Mouse (Mus musculus) hindbrain, embryonic 11.5 days (tissue): ENCODE measurements around the gene Slc16a6. TPM values are rescaled to one million over a fixed set of nuclear protein-coding genes. Genes with fewer than 3 reads are reported as not detected.

Source experiments
- ATAC-seq: fragments of 200-750 bp; cut with Nextera tagmentation; 2 replicates; pipeline ENCODE4 v1.8.0; 2017; ENCODE audit warnings: mild to moderate bottlenecking, moderate TSS enrichment, moderate library complexity; ENCODE audit not compliant: low FRiP score
- DNase-seq: peaks from one replicate; pipeline ENCODE4 v3.0.0-alpha.2; 2015; ENCODE audit warnings: low spot score
- H3K27ac ChIP-seq: fragments of 300-500 bp; sonication (generic); 2 replicates; pipeline ENCODE4 v1.5.1; 2014; ENCODE audit warnings: mild to moderate bottlenecking, low read depth, low read length
- H3K27me3 ChIP-seq: fragments of 300-500 bp; sonication (generic); 2 replicates; pipeline ENCODE4 v1.6.1; 2014; ENCODE audit warnings: mild to moderate bottlenecking, low read length, moderate library complexity, mixed read lengths; ENCODE audit not compliant: control insufficient read depth, insufficient read depth
- H3K36me3 ChIP-seq: fragments of 300-500 bp; sonication (generic); 2 replicates; pipeline ENCODE4 v1.6.1; 2014; ENCODE audit warnings: mild to moderate bottlenecking, low read length, moderate library complexity, mixed read lengths; ENCODE audit not compliant: control insufficient read depth, insufficient read depth
- H3K4me1 ChIP-seq: fragments of 300-500 bp; sonication (generic); replicated peaks from 2 replicates; pipeline ENCODE4 v1.6.1; 2014; ENCODE audit warnings: low read length, mixed read lengths; ENCODE audit not compliant: control insufficient read depth, insufficient read depth
- H3K4me2 ChIP-seq: fragments of 300-500 bp; sonication (generic); replicated peaks from 2 replicates; pipeline ENCODE4 v1.6.1; 2014; ENCODE audit warnings: mild to moderate bottlenecking, low read depth, low read length
- H3K4me3 ChIP-seq: fragments of 300-500 bp; sonication (generic); 2 replicates; pipeline ENCODE4 v1.5.1; 2014; ENCODE audit warnings: low read depth, low read length
- H3K9ac ChIP-seq: fragments of 300-500 bp; sonication (generic); 2 replicates; pipeline ENCODE4 v1.6.1; 2014; ENCODE audit warnings: low read depth, low read length
- H3K9me3 ChIP-seq: fragments of 300-500 bp; sonication (generic); 2 replicates; pipeline ENCODE4 v1.6.1; 2016; ENCODE audit warnings: low read length; ENCODE audit not compliant: control insufficient read depth
- WGBS: fragments of 180-500 bp; shearing (Covaris S2); extraction: QIAGEN DNeasy Blood & Tissue Kit; methylation state at CpG from one replicate; pipeline ENCODE4 v1.1.7; 2014; 5-methylcytosine and 5-hydroxymethylcytosine counted together
- polyA plus RNA-seq: library from polyadenylated mRNA; unstranded; fragments of >200 nt; fragmentation: Nextera tagmentation; extraction: Ambion mirVana; gene quantifications from 2 replicates; pipeline ENCODE4 v1.2.1, GENCODE M21; 2014

Slc16a6 gene
- polyA plus RNA-seq, 1 experiment from 2014 or later = 6.0 TPM

DNA sequence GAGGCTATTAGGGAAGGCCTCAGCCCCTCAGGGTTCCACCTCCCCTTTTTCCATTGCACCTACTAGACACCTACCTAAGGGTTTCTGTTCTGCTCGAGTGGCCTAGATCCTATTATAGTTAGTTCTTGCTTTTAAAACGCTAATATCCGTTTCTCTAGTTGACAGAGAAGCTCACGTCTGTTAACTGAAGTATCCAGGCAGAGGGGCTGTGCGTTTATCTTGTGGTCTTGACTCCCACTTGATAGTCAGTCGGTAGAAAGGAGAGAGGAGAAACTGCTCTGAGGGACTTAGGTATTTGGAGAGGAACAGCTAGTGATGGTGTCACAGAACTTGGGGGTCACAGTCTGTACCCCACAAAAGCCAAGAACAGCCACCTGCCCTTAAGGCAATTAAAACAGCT, 3.3 kb upstream of the Slc16a6 start:
- no peak overlapping the region for H3K9ac ChIP-seq
- H3K36me3 ChIP-seq = no peaks in the 10 kb centered on the region
- H3K9me3 ChIP-seq = no peaks in the 10 kb centered on the region
- H3K27me3 ChIP-seq = no peaks in the 10 kb centered on the region
- no peak overlapping the region for H3K4me2 ChIP-seq
- H3K4me1 ChIP-seq = peaks cover 4% of the 10 kb centered on the region; the same call in 1 of the 2 replicates
- ATAC-seq = no peak
- H3K27ac ChIP-seq = peak overlapping the region; percentile 60
- DNase-seq = no peak
- WGBS = 38% methylated on average over 6 of the region's 6 CpGs
- no peak overlapping the region for H3K4me3 ChIP-seq

- WGBS = 16% methylated on average over 2 of the region's 2 CpGs
- ATAC-seq (peak; percentile 47), DNase-seq (peak; percentile 56)
- no peaks in the 10 kb centered on the region for H3K36me3 ChIP-seq
- no peaks in the 10 kb centered on the region for H3K27me3 ChIP-seq
- peaks cover 4% of the 10 kb centered on the region; the same call in 1 of the 2 replicates for H3K4me1 ChIP-seq
- H3K27ac ChIP-seq = peak overlapping the region; percentile 60
- no peak overlapping the region for H3K4me3 ChIP-seq
- no peaks in the 10 kb centered on the region for H3K9me3 ChIP-seq
- no peak overlapping the region for H3K4me2 ChIP-seq
- no peak overlapping the region for H3K9ac ChIP-seq
Observed at GRCm38 (mm10) chr11:109476241-109476640, 2.8 kb upstream of the Slc16a6 start.

- H3K36me3 ChIP-seq = no peaks in the 10 kb centered on the region
- WGBS = 63% methylated on average over 4 of the region's 4 CpGs
- H3K9me3 ChIP-seq = no peaks in the 10 kb centered on the region
- no peak overlapping the region for H3K4me3 ChIP-seq
- no peaks in the 10 kb centered on the region for H3K27me3 ChIP-seq
- ATAC-seq (no peak), DNase-seq (no peak)
- peaks cover 4% of the 10 kb centered on the region; the same call in 1 of the 2 replicates for H3K4me1 ChIP-seq
- H3K27ac ChIP-seq = peak overlapping the region; percentile 60
- no peak overlapping the region for H3K4me2 ChIP-seq
- H3K9ac ChIP-seq = no peak overlapping the region
Observed at GRCm38 (mm10) chr11:109475717-109476116, 2.3 kb upstream of the Slc16a6 start.

DNA sequence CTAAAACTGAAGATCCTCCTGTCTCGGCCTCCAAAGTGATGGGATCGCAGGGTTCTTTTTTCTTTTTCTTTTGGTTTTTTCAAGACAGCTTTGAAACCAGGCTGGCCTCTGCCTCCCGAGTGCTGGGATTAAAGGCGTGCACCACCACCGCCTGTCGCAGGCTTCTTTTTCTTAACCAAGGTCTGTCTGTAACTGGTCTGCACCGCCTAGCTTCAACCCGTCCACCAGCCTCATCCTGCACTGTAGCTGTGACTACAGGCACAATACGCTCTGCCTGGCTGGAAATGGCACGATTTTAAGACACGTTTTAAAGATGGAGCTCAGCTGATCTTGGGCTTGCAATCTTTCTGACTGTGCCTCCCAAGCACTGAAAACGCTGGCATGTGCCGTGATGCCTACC, 1.4 kb upstream of the Slc16a6 start:
- H3K4me1 ChIP-seq = peaks cover 4% of the 10 kb centered on the region; the same call in 1 of the 2 replicates
- H3K9ac ChIP-seq = no peak overlapping the region
- H3K27ac ChIP-seq = no peak overlapping the region
- 84% methylated on average over 13 of the region's 13 CpGs for WGBS
- H3K9me3 ChIP-seq = no peaks in the 10 kb centered on the region
- H3K4me3 ChIP-seq = no peak overlapping the region
- H3K36me3 ChIP-seq = no peaks in the 10 kb centered on the region
- no peaks in the 10 kb centered on the region for H3K27me3 ChIP-seq
- H3K4me2 ChIP-seq = no peak overlapping the region
- ATAC-seq (no peak), DNase-seq (no peak)

DNA sequence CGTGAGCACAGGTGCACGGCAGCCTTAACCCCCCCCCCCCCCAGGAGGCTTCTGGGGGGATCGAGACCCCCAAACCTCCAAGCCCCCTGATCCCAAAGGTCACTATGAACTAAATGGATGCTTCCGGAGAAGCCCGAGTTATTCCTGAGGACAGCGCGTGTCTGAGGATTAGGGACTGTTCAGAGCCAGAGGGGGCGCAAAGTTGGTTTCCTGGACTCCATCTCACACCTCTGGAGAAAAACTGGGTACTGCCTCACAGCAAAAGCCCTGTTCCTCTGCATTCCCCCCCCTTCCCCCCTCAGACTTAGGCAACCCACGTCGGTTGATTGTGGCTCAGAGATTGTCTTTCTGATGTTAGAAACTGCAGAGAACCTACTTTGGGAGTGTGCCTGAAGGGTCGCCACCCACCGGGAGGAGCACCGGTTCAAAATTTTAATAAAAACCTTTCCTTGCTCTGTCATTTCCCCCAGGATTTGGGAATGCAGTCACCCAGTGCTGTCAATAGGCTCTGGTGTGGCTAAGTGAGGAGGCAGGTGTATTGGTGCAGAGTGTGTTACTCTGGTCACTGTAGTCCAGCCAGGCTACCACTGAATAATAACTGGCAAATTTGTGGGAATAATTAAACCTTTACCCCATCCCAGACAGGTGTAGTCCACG, 816 bp upstream of the Slc16a6 start:
- H3K4me3 ChIP-seq = peak overlapping the region; percentile 82
- no peaks in the 10 kb centered on the region for H3K27me3 ChIP-seq
- peak overlapping the region; percentile 89 for H3K27ac ChIP-seq
- no peaks in the 10 kb centered on the region for H3K9me3 ChIP-seq
- ATAC-seq (peak; percentile 41), DNase-seq (no peak)
- peak overlapping the region; percentile 83 for H3K4me2 ChIP-seq
- WGBS = 12% methylated on average over 14 of the region's 14 CpGs
- H3K36me3 ChIP-seq = no peaks in the 10 kb centered on the region
- peak overlapping the region; percentile 73 for H3K9ac ChIP-seq
- peaks cover 4% of the 10 kb centered on the region; the same call in 1 of the 2 replicates for H3K4me1 ChIP-seq

GRCm38 (mm10) chr11:109472821-109473170, 602 bp downstream of the Slc16a6 start:
- Histone ChIP-seq H3K9me3 (no peaks in the 10 kb centered on the region), H3K4me3 (peak overlapping the region; percentile 82), H3K27ac (peak overlapping the region; percentile 89), H3K27me3 (no peaks in the 10 kb centered on the region), H3K4me1 (peaks cover 4% of the 10 kb centered on the region; the same call in 1 of the 2 replicates), H3K4me2 (peak overlapping the region; percentile 83), H3K36me3 (no peaks in the 10 kb centered on the region), H3K9ac (peak overlapping the region; percentile 73)
- DNase-seq (no peak), ATAC-seq (peak; percentile 39; the same call in 1 of the 2 replicates)
- WGBS = 1% methylated on average over 13 of the region's 13 CpGs

- DNase-seq = peak; percentile 68
- Histone ChIP-seq H3K27ac (no peak overlapping the region), H3K9ac (peak overlapping the region; percentile 73), H3K4me1 (peaks cover 4% of the 10 kb centered on the region; the same call in 1 of the 2 replicates), H3K27me3 (no peaks in the 10 kb centered on the region), H3K36me3 (no peaks in the 10 kb centered on the region), H3K9me3 (no peaks in the 10 kb centered on the region), H3K4me3 (peak overlapping the region; percentile 82), H3K4me2 (peak overlapping the region; percentile 83)
- WGBS = under 1% methylated on average over 33 of the region's 33 CpGs
- no peak for ATAC-seq
Observed at GRCm38 (mm10) chr11:109472171-109472691, 1.2 kb downstream of the Slc16a6 start.

- DNase-seq (peak; percentile 22), ATAC-seq (no peak)
- peak overlapping the region; percentile 82; the same call in 1 of the 2 replicates for H3K4me3 ChIP-seq
- no peaks in the 10 kb centered on the region for H3K36me3 ChIP-seq
- no peaks in the 10 kb centered on the region for H3K9me3 ChIP-seq
- no peak overlapping the region for H3K27ac ChIP-seq
- 0 out of 2 replicates have a peak, but pooled peaks cover 4% of the 10 kb centered on the region for H3K4me1 ChIP-seq
- no peaks in the 10 kb centered on the region for H3K27me3 ChIP-seq
- H3K9ac ChIP-seq = no peak overlapping the region
- 0 out of 2 replicates have a peak overlapping the region, but pooled peaks have one; percentile 83 for H3K4me2 ChIP-seq
- 35% methylated on average over 15 of the region's 15 CpGs for WGBS
Observed at GRCm38 (mm10) chr11:109470921-109471861, 2.2 kb downstream of the Slc16a6 start.
